Comparison of ENCODE assay signal across 8 mouse cellular contexts in the genomic region with DNA sequence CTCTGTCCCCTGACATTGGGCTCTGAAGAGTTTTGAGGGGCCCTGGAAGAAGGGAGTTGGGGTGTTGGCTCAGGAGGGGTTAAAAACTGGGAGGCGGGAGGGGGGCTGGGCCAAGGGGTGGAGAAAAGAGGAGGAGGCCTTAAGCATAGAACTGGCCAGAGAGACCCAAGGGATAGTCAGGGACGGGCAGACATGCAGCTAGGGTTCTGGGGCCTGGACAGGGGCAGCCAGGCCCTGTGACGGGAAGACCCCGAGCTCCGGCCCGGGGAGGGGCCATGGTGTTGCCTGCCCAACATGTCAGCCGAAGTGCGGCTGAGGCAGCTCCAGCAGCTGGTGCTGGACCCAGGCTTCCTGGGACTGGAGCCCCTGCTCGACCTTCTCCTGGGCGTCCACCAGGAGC. TPM values are rescaled to one million over a fixed set of nuclear protein-coding genes. Genes with fewer than 3 reads are reported as not detected.
DNase-seq lines count a peak whose midpoint lies in the region; ATAC-seq lines count a peak whose summit lies in the region.

TSS of gene Dmpk (plus strand) at position 149 of the 400 bp plus-strand sequence.

- no peaks in the 10 kb centered on the region for H3K79me2 ChIP-seq in macrophage (ENCODE audit: inconsistent target)

- peak within 1 kb of the TSS; percentile 38; the same call in 1 of the 2 replicates for H3K27ac ChIP-seq in kidney, embryonic 14.5 days (ENCODE audit: low read depth, low read length)
- H3K27ac ChIP-seq in macrophage, result peak within 1 kb of the TSS; percentile 65

- peak within 1 kb of the TSS; percentile 44 for H3K4me2 ChIP-seq in kidney, embryonic 14.5 days (replicated peaks; ENCODE audit: low read depth, low read length)

- peaks cover 43% of the 10 kb centered on the region for H3K4me1 ChIP-seq in kidney, embryonic 14.5 days (ENCODE audit: control insufficient read depth, insufficient read depth, low read length)

- no peaks in the 10 kb centered on the region for H3K27me3 ChIP-seq in kidney, embryonic 14.5 days (ENCODE audit: control insufficient read depth, insufficient read depth, low read length)

- peak within 1 kb of the TSS; percentile 24; the same call in 1 of the 2 replicates for H3K4me3 ChIP-seq in kidney, embryonic 14.5 days (ENCODE audit: low read length)
- peak within 1 kb of the TSS; percentile 19 for H3K4me3 ChIP-seq in macrophage (ENCODE audit: inconsistent target)

- no peaks in the 10 kb centered on the region for H3K9me3 ChIP-seq in kidney, embryonic 14.5 days (ENCODE audit: control insufficient read depth, low read length)

- WGBS in kidney, embryonic 14.5 days, result 40% methylated on average over 10 of the region's 10 CpGs
- 75% methylated on average over 10 of the region's 10 CpGs for WGBS in macrophage (ENCODE audit: missing documents)

- DNase-seq in kidney, adult 8-10 months, result no peak
- DNase-seq in adrenal gland, adult (ENCODE audit: inconsistent age in 2 of 2, low spot score in 1 of 2), result peak; percentile 78 to 91
- peak; percentile 98 for DNase-seq in heart, adult 11 months
- peak; percentile 62 for DNase-seq in kidney, postnatal 10 days
- DNase-seq in thymus, postnatal 25 days, result no peak
- no peak for DNase-seq in right cerebral cortex, postnatal 14 days

- H3K9ac ChIP-seq in kidney, embryonic 14.5 days (ENCODE audit: low read depth, low read length), result peak within 1 kb of the TSS; percentile 57; the same call in 1 of the 2 replicates

- ATAC-seq in kidney, embryonic 14.5 days (ENCODE audit: low FRiP score, low TSS enrichment), result peak; percentile 34

- peaks cover 50% of the 10 kb centered on the region for H3K36me3 ChIP-seq in kidney, embryonic 14.5 days (ENCODE audit: control insufficient read depth, insufficient read depth, low read length)
- no peaks in the 10 kb centered on the region for H3K36me3 ChIP-seq in macrophage (ENCODE audit: inconsistent target)

RNA-seq across cellular contexts. Expression of gene Dmpk, which starts in this region (rescaled TPM):
- 12.1 and 14.9 TPM in 2 replicates for polyA plus RNA-seq in kidney, embryonic 14.5 days (2014; fragmentation: Nextera tagmentation; extraction: Ambion mirVana)
- 10 to 100 TPM in 9 of 26 experiments, 1 to 10 TPM in 15, under 1 TPM in 1, not detected in 1; 0.74 to 37.9 (median 6.5) TPM for total RNA-seq in macrophage (2018; cell fraction: chromatin; rRNA removed)
- total RNA-seq in macrophage (2018; cell fraction: cytosol; rRNA removed), result 1 to 10 TPM in 8 of 26 experiments, under 1 TPM in 18; 0.14 to 2.9 (median 0.64) TPM
- 100 to 1,000 TPM in 2 of 26 experiments, 1 to 10 TPM in 19, under 1 TPM in 3, not detected in 2; 0.40 to 110 (median 2.6) TPM for total RNA-seq in macrophage (2018; cell fraction: nucleus; rRNA removed)
- polyA plus RNA-seq in macrophage (2018), result 0.66 to 30.4 TPM (median 0.95 TPM) in 3 replicates

Comparison
In these comparisons a context has a peak if more than half of its experiments do, and no peak if none do; other contexts are left out.
1. DNase-seq: peak in adrenal gland, adult (2 of 2), heart, adult 11 months (single experiment) and kidney, postnatal 10 days (single experiment); none in kidney, adult 8-10 months (0 of 2), thymus, postnatal 25 days (single experiment) and right cerebral cortex, postnatal 14 days (single experiment).